Mouse (Mus musculus) myocyte (in vitro differentiated cells): ENCODE results near the gene Trip11. TPM values are rescaled to one million over a fixed set of nuclear protein-coding genes. Genes with fewer than 3 reads are reported as not detected.

Experiments used
- H3K27me3 ChIP-seq: one replicate; pipeline ENCODE4 v1.6.1; 2011; ENCODE audit not compliant: control insufficient read depth, insufficient read depth, insufficient read length
- H3K36me3 ChIP-seq: one replicate; pipeline ENCODE4 v1.6.1; 2011; ENCODE audit not compliant: control insufficient read depth, insufficient read depth
- H3K4me2 ChIP-seq: one replicate; pipeline ENCODE4 v1.6.1; 2011; ENCODE audit warnings: low read depth, control low read depth
- H3K4me3 ChIP-seq: one replicate; pipeline ENCODE4 v1.5.1; 2011; ENCODE audit warnings: mild to moderate bottlenecking, control low read depth, moderate library complexity
- H3K79me2 ChIP-seq: one replicate; pipeline ENCODE4 v1.6.1; 2011; ENCODE audit not compliant: control insufficient read depth, insufficient read depth
- H3ac ChIP-seq: one replicate; pipeline ENCODE4 v1.6.1; 2011; ENCODE audit not compliant: control insufficient read depth, insufficient read length
- CEBPB ChIP-seq: IDR thresholded peaks from 2 replicates; pipeline ENCODE4 v1.6.1; 2011; ENCODE audit warnings: mild to moderate bottlenecking, moderate library complexity; ENCODE audit not compliant: poor library complexity, insufficient read depth, severe bottlenecking
- E2F4 ChIP-seq: IDR thresholded peaks from one replicate; pipeline ENCODE4 v1.6.1; 2011; ENCODE audit warnings: mild to moderate bottlenecking, control low read depth, moderate library complexity; ENCODE audit not compliant: insufficient read depth
- MAX ChIP-seq: IDR thresholded peaks from one replicate; pipeline ENCODE4 v1.6.1; 2011; ENCODE audit warnings: low read depth, mild to moderate bottlenecking, control low read depth
- MYOD1 ChIP-seq, 3 experiments: IDR thresholded peaks; one replicate each; pipeline ENCODE4 v1.6.1; 2011; ENCODE audit warnings: control low read depth in 2 of 3, low read depth in 2 of 3, mild to moderate bottlenecking in 2 of 3, moderate library complexity in 1 of 3; ENCODE audit not compliant: insufficient read length in 2 of 3, control insufficient read depth in 1 of 3
- MYOG ChIP-seq, 3 experiments: IDR thresholded peaks; one replicate each; pipeline ENCODE4 v1.6.1; 2011; ENCODE audit warnings: control low read depth in 2 of 3, low read depth in 2 of 3, mild to moderate bottlenecking in 2 of 3; ENCODE audit not compliant: insufficient read length in 2 of 3, control insufficient read depth in 1 of 3, insufficient read depth in 1 of 3
- POLR2A ChIP-seq: IDR thresholded peaks from one replicate; pipeline ENCODE4 v1.6.1; 2011; ENCODE audit warnings: low read depth, mild to moderate bottlenecking, control low read depth, moderate library complexity; ENCODE audit not compliant: insufficient read length
- POLR2AphosphoS2 ChIP-seq: IDR thresholded peaks from one replicate; pipeline ENCODE4 v1.6.1; 2011; ENCODE audit warnings: low read depth, control low read depth; ENCODE audit not compliant: insufficient read length
- REST ChIP-seq: IDR thresholded peaks from one replicate; pipeline ENCODE4 v1.6.1; 2011; ENCODE audit warnings: mild to moderate bottlenecking, control low read depth, moderate library complexity; ENCODE audit not compliant: insufficient read depth, insufficient read length
- SRF ChIP-seq: IDR thresholded peaks from one replicate; pipeline ENCODE4 v1.6.1; 2011; ENCODE audit warnings: low read depth; ENCODE audit not compliant: control insufficient read depth, insufficient read length
- TCF12 ChIP-seq: IDR thresholded peaks from one replicate; pipeline ENCODE4 v1.6.1; 2011; ENCODE audit warnings: mild to moderate bottlenecking, control low read depth; ENCODE audit not compliant: poor library complexity, insufficient read depth, severe bottlenecking
- TCF3 ChIP-seq: IDR thresholded peaks from one replicate; pipeline ENCODE4 v1.6.1; 2011; ENCODE audit warnings: low read depth, control low read depth; ENCODE audit not compliant: insufficient read length
- USF1 ChIP-seq: IDR thresholded peaks from one replicate; pipeline ENCODE4 v1.6.1; 2011; ENCODE audit warnings: low read depth, mild to moderate bottlenecking, control low read depth, moderate library complexity
- polyA plus RNA-seq: library from polyadenylated mRNA; unstranded; fragments of >200 nt; fragmentation: generic; extraction: Trizol; gene quantifications from one replicate; pipeline ENCODE4 v1.2.1, GENCODE M21; 2012; ENCODE audit warnings: missing spikeins

Gene Trip11
- polyA plus RNA-seq, 1 experiment: 3.0 TPM

DNA sequence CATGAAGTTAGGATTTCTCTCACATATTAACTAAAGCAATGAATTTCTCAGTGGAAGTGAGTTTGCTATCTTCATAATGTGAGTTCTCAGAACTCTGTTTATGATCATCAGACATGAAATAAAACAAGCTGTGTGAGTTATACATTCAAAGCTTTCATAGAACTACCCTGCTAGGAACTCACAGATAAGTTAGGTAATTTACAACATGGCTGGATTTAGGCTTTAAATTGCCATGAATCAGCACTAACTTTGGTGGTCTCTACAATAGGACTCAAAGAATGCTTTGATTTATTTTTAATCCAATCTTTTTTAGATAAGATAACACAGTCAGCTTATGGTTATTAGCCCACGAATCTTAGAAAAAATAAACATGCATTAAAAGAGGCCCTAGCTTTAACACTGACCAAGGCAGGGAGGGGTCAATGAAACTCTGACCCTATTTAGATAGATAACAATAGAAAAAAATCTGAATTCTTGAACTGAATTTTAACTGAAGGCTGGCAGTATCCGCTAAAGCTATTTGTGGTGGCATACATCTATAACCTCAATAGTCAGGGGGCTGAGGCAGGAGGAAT lies 13.3 kb downstream of the Trip11 start:
- no peak overlapping the region for H3K4me2 ChIP-seq
- H3K36me3 ChIP-seq: peaks cover 23% of the 10 kb centered on the region
- H3K27me3 ChIP-seq: no peaks in the 10 kb centered on the region
- H3K4me3 ChIP-seq: no peak overlapping the region
- H3K79me2 ChIP-seq: no peaks in the 10 kb centered on the region
- TF ChIP-seq POLR2A (no peak), TCF12 (no peak), MYOD1 (IDR thresholded peaks at IDR 0.05; ENCODE audit: control insufficient read depth in 1 of 3, insufficient read length in 2 of 3, low read depth in 2 of 3) (no peak), CEBPB (no peak), E2F4 (no peak), USF1 (no peak), SRF (no peak), MAX (no peak), MYOG (IDR thresholded peaks at IDR 0.05; ENCODE audit: control insufficient read depth in 1 of 3, insufficient read depth in 1 of 3, insufficient read length in 2 of 3, low read depth in 2 of 3) (no peak), POLR2AphosphoS2 (no peak), REST (no peak), TCF3 (no peak)
- no peak overlapping the region for H3ac ChIP-seq

DNA sequence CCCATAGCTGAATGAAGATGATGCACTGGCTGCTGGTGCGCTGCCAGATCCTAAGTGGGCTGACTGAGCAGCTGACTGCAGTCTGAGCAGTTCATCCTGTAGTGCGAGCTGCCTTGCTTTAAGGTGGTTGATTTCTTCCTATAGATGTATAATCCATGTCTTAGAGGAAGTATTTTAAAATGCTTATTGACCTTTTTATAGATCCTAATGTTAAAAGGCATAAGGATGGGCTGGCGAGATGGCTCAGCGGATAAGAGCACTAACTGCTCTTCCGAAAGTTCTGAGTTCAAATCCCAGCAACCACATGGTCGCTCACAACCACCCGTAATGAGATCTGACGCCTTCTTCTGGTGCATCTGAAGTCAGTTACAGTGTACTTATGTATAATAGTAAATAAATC lies 14.1 kb downstream of the Trip11 start:
- Histone ChIP-seq H3K79me2 (no peaks in the 10 kb centered on the region), H3K36me3 (peaks cover 30% of the 10 kb centered on the region), H3K27me3 (no peaks in the 10 kb centered on the region), H3ac (no peak overlapping the region), H3K4me2 (no peak overlapping the region), H3K4me3 (no peak overlapping the region)
- TF ChIP-seq USF1 (no peak), E2F4 (no peak), TCF3 (no peak), SRF (no peak), REST (no peak), MAX (no peak), MYOG (IDR thresholded peaks at IDR 0.05; ENCODE audit: control insufficient read depth in 1 of 3, insufficient read depth in 1 of 3, insufficient read length in 2 of 3, low read depth in 2 of 3) (no peak), CEBPB (no peak), MYOD1 (IDR thresholded peaks at IDR 0.05; ENCODE audit: control insufficient read depth in 1 of 3, insufficient read length in 2 of 3, low read depth in 2 of 3) (no peak), POLR2AphosphoS2 (no peak), POLR2A (no peak), TCF12 (no peak)

DNA sequence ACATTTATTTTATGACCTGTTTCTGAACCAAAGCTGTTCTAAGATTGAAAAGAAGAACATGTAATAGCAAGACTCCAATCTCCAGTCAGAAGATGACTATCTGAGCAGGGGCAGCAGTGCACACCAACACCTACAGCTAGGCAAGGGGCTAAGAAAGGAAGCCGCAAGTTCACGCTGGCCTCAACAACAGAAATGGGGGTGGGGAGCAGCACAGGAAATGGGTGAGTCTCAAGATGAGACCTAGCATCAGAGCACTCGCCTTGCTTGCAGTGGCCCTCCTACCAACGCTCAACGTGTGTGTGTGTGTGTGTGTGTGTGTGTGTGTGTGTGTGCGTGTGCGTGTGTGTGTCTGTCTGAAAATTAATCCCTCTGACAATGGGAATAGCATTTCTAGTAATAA lies 16.0 kb downstream of the Trip11 start:
- no peaks in the 10 kb centered on the region for H3K79me2 ChIP-seq

DNA sequence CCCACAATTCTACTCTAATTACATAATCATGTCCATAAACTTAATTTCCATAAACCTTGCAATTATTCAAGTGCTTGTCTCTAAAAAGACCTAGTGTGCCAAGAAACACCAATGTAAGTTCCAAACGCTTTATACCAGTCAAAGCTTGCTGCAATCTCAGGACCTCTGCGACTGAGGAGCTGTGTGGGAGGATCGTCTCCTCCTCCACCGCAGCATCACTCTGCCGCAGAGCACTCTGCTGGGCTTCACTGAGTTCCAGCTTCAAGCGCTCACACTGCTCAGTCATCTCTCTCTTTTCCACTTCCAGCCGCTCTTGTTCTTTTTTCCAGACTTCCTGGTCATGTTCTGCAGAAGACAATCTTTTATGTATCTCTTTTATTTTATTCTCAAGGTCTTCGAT lies 19.8 kb downstream of the Trip11 start:
- no peaks in the 10 kb centered on the region for H3K79me2 ChIP-seq
- H3K4me2 ChIP-seq: no peak overlapping the region
- H3K36me3 ChIP-seq: peaks cover 41% of the 10 kb centered on the region
- no peak overlapping the region for H3ac ChIP-seq
- TF ChIP-seq REST: no peak
- no peak for TF ChIP-seq SRF
- H3K4me3 ChIP-seq: no peak overlapping the region
- H3K27me3 ChIP-seq: no peaks in the 10 kb centered on the region

More for the DNA sequence above, 16.0 kb downstream of the Trip11 start:
- no peak overlapping the region for H3K4me2 ChIP-seq
- no peaks in the 10 kb centered on the region for H3K27me3 ChIP-seq
- H3ac ChIP-seq: no peak overlapping the region
- TF ChIP-seq MYOD1 (IDR thresholded peaks at IDR 0.05; ENCODE audit: control insufficient read depth in 1 of 3, insufficient read length in 2 of 3, low read depth in 2 of 3) (no peak), MYOG (IDR thresholded peaks at IDR 0.05; ENCODE audit: control insufficient read depth in 1 of 3, insufficient read depth in 1 of 3, insufficient read length in 2 of 3, low read depth in 2 of 3) (no peak), TCF3 (no peak), CEBPB (no peak), SRF (no peak), E2F4 (no peak), USF1 (no peak), REST (no peak), POLR2A (no peak), POLR2AphosphoS2 (no peak), MAX (no peak), TCF12 (no peak)
- H3K4me3 ChIP-seq: no peak overlapping the region
- H3K36me3 ChIP-seq: peaks cover 41% of the 10 kb centered on the region

DNA sequence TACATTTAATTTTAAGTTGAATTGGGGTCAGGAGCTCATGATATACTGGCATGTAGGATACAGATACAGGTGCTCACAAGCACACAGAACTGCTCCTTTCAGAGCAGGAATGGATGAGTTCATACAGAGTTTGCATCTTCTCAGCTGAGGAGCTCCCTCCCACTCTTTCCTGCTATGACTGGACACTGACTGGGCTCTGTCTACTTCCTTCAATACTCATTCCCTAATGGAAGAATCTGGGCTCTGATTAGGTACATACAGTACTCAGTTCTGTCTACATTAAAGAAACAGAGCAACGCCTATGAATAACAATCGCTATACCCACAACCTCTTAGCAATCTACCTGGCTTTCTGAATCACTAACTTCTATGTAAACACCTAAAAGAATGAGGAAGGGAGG lies 20.2 kb downstream of the Trip11 start:
- Histone ChIP-seq H3K4me3 (no peak overlapping the region), H3ac (no peak overlapping the region), H3K79me2 (no peaks in the 10 kb centered on the region), H3K4me2 (no peak overlapping the region), H3K27me3 (no peaks in the 10 kb centered on the region), H3K36me3 (peaks cover 45% of the 10 kb centered on the region)
- no peak for TF ChIP-seq MYOD1 (IDR thresholded peaks at IDR 0.05; ENCODE audit: control insufficient read depth in 1 of 3, insufficient read length in 2 of 3, low read depth in 2 of 3)
- no peak for TF ChIP-seq MYOG (IDR thresholded peaks at IDR 0.05; ENCODE audit: control insufficient read depth in 1 of 3, insufficient read depth in 1 of 3, insufficient read length in 2 of 3, low read depth in 2 of 3)
